Mouse (Mus musculus) liver, embryonic 13.5 days (tissue): ENCODE measurements around the gene Amdhd2. TPM values are rescaled to one million over a fixed set of nuclear protein-coding genes. Genes with fewer than 3 reads are reported as not detected.
A peak's percentile ranks its signal among the peaks of the same experiment; 100 is the strongest.

Source experiments
- ATAC-seq: fragments of 200-750 bp; cut with Nextera tagmentation; 2 replicates; pipeline ENCODE4 v1.8.0; 2017; ENCODE audit warnings: low read depth, mild to moderate bottlenecking, moderate number of reproducible peaks, moderate library complexity
- DNase-seq: peaks from one replicate; pipeline ENCODE4 v3.0.0; 2022
- H3K27ac ChIP-seq: fragments of 300-500 bp; sonication (generic); 2 replicates; pipeline ENCODE4 v1.5.1; 2015; ENCODE audit warnings: moderate library complexity, mild to moderate bottlenecking, inconsistent platforms
- H3K27me3 ChIP-seq: fragments of 300-500 bp; sonication (generic); 2 replicates; pipeline ENCODE4 v1.6.1; 2015; ENCODE audit warnings: mild to moderate bottlenecking, inconsistent platforms
- H3K36me3 ChIP-seq: fragments of 300-500 bp; sonication (generic); 2 replicates; pipeline ENCODE4 v1.6.1; 2015; ENCODE audit warnings: mild to moderate bottlenecking, inconsistent platforms
- H3K4me1 ChIP-seq: fragments of 300-500 bp; sonication (generic); replicated peaks from 2 replicates; pipeline ENCODE4 v1.6.1; 2015; ENCODE audit warnings: inconsistent platforms
- H3K4me2 ChIP-seq: fragments of 300-500 bp; sonication (generic); 2 replicates; pipeline ENCODE4 v1.6.1; 2015; ENCODE audit warnings: inconsistent platforms, mild to moderate bottlenecking, moderate library complexity
- H3K4me3 ChIP-seq: fragments of 300-500 bp; sonication (generic); replicated peaks from 2 replicates; pipeline ENCODE4 v1.5.1; 2015; ENCODE audit warnings: mild to moderate bottlenecking, inconsistent platforms
- H3K9ac ChIP-seq: fragments of 300-500 bp; sonication (generic); 2 replicates; pipeline ENCODE4 v1.6.1; 2015; ENCODE audit warnings: mild to moderate bottlenecking, inconsistent platforms
- H3K9me3 ChIP-seq: fragments of 300-500 bp; sonication (generic); replicated peaks from 2 replicates; pipeline ENCODE4 v1.6.1; 2016; ENCODE audit warnings: inconsistent platforms
- WGBS: fragments of 180-500 bp; shearing (Covaris S2); methylation state at CpG from one replicate; pipeline ENCODE4 v1.1.7; 2015; ENCODE audit not compliant: insufficient replicate concordance; 5-methylcytosine and 5-hydroxymethylcytosine counted together
- polyA plus RNA-seq: library from polyadenylated mRNA; unstranded; fragments of >200 nt; fragmentation: Nextera tagmentation; extraction: Ambion mirVana; gene quantifications from 2 replicates; pipeline ENCODE4 v1.2.1, GENCODE M21; 2015

Amdhd2 gene
- 18.6 and 20.8 TPM in 2 replicates for polyA plus RNA-seq

- ATAC-seq, result peak; percentile 84
- Histone ChIP-seq H3K9me3 (no peaks in the 10 kb centered on the region), H3K4me3 (peak within 1 kb of the TSS; percentile 73), H3K36me3 (peaks cover 32% of the 10 kb centered on the region), H3K4me1 (peaks cover 56% of the 10 kb centered on the region), H3K27ac (peak within 1 kb of the TSS; percentile 97), H3K9ac (peak within 1 kb of the TSS; percentile 84), H3K27me3 (no peaks in the 10 kb centered on the region), H3K4me2 (peak within 1 kb of the TSS; percentile 97)
- under 1% methylated on average over 47 of the region's 47 CpGs for WGBS
- peak; percentile 88 for DNase-seq
These were observed at the start of gene Amdhd2 for GRCm38 (mm10) chr17:24163176-24163962. TSS of gene Amdhd2 (minus strand) at chr17:24163766.

GRCm38 (mm10) chr17:24213186-24213585 lies 49.6 kb upstream of the Amdhd2 start:
- Histone ChIP-seq H3K36me3 (peaks cover 38% of the 10 kb centered on the region), H3K4me2 (no peak overlapping the region), H3K4me1 (peaks cover 70% of the 10 kb centered on the region), H3K4me3 (no peak overlapping the region), H3K27me3 (peaks cover 37% of the 10 kb centered on the region), H3K9me3 (no peaks in the 10 kb centered on the region), H3K27ac (no peak overlapping the region), H3K9ac (no peak overlapping the region; the same call in 1 of the 2 replicates)
- ATAC-seq (no peak), DNase-seq (no peak)
- WGBS, result 66% methylated on average over 6 of the region's 6 CpGs

GRCm38 (mm10) chr17:24212441-24213018 lies 49.0 kb upstream of the Amdhd2 start:
- no peaks in the 10 kb centered on the region for H3K9me3 ChIP-seq
- ATAC-seq (no peak), DNase-seq (no peak)

GRCm38 (mm10) chr17:24211631-24212440 lies 48.3 kb upstream of the Amdhd2 start:
- 7% methylated on average over 37 of the region's 37 CpGs for WGBS
- ATAC-seq (no peak), DNase-seq (peak; percentile 45)
- Histone ChIP-seq H3K4me3 (peak overlapping the region; percentile 64), H3K9ac (peak overlapping the region; percentile 93), H3K4me1 (peaks cover 72% of the 10 kb centered on the region), H3K4me2 (peak overlapping the region; percentile 93), H3K27ac (peak overlapping the region; percentile 63), H3K36me3 (peaks cover 24% of the 10 kb centered on the region), H3K27me3 (peaks cover 48% of the 10 kb centered on the region), H3K9me3 (no peaks in the 10 kb centered on the region)

More at GRCm38 (mm10) chr17:24212441-24213018, 49.0 kb upstream of the Amdhd2 start:
- peak overlapping the region; percentile 93 for H3K4me2 ChIP-seq
- H3K27ac ChIP-seq, result no peak overlapping the region
- peak overlapping the region; percentile 93; the same call in 1 of the 2 replicates for H3K9ac ChIP-seq
- 32% methylated on average over 5 of the region's 5 CpGs for WGBS
- H3K27me3 ChIP-seq, result peaks cover 44% of the 10 kb centered on the region
- peak overlapping the region; percentile 64 for H3K4me3 ChIP-seq
- peaks cover 70% of the 10 kb centered on the region for H3K4me1 ChIP-seq
- peaks cover 31% of the 10 kb centered on the region for H3K36me3 ChIP-seq

- H3K4me2 ChIP-seq, result peak overlapping the region; percentile 93
- peaks cover 84% of the 10 kb centered on the region for H3K4me1 ChIP-seq
- no peak for DNase-seq
- H3K4me3 ChIP-seq, result no peak overlapping the region
- H3K27me3 ChIP-seq, result peaks cover 48% of the 10 kb centered on the region
- H3K27ac ChIP-seq, result peak overlapping the region; percentile 99; the same call in 1 of the 2 replicates
- no peaks in the 10 kb centered on the region for H3K9me3 ChIP-seq
- WGBS, result 54% methylated on average over 3 of the region's 3 CpGs
- H3K36me3 ChIP-seq, result peaks cover 12% of the 10 kb centered on the region
- H3K9ac ChIP-seq, result peak overlapping the region; percentile 93
- ATAC-seq, result no peak
These were observed 47.0 kb upstream of the Amdhd2 start for GRCm38 (mm10) chr17:24210591-24210990.

GRCm38 (mm10) chr17:24209916-24210240 lies 46.3 kb upstream of the Amdhd2 start:
- H3K4me2 ChIP-seq, result peak overlapping the region; percentile 100
- 60% methylated on average over 3 of the region's 3 CpGs for WGBS
- H3K9me3 ChIP-seq, result no peaks in the 10 kb centered on the region
- peak overlapping the region; percentile 93 for H3K9ac ChIP-seq
- H3K27me3 ChIP-seq, result peaks cover 48% of the 10 kb centered on the region
- H3K4me3 ChIP-seq, result peak overlapping the region; percentile 80
- ATAC-seq (no peak), DNase-seq (no peak)
- peak overlapping the region; percentile 99 for H3K27ac ChIP-seq
- peaks cover 5% of the 10 kb centered on the region for H3K36me3 ChIP-seq
- H3K4me1 ChIP-seq, result peaks cover 89% of the 10 kb centered on the region

- peaks cover 92% of the 10 kb centered on the region for H3K4me1 ChIP-seq
- H3K9ac ChIP-seq, result peak within 1 kb of the TSS; percentile 93
- peak within 1 kb of the TSS; percentile 100 for H3K4me2 ChIP-seq
- DNase-seq (peak; percentile 91), ATAC-seq (peak; percentile 89)
- WGBS, result 2% methylated on average over 42 of the region's 43 CpGs
- no peaks in the 10 kb centered on the region for H3K9me3 ChIP-seq
- H3K4me3 ChIP-seq, result peak within 1 kb of the TSS; percentile 80
- H3K27ac ChIP-seq, result peak within 1 kb of the TSS; percentile 99
- no peaks in the 10 kb centered on the region for H3K36me3 ChIP-seq
- H3K27me3 ChIP-seq, result peaks cover 48% of the 10 kb centered on the region
These were observed 45.7 kb upstream of the Amdhd2 start, which contains the start of gene Ntn3 for GRCm38 (mm10) chr17:24209043-24209915. TSS of gene Ntn3 (minus strand) at chr17:24209531.

GRCm38 (mm10) chr17:24208641-24209042 lies 45.1 kb upstream of the Amdhd2 start:
- Histone ChIP-seq H3K9me3 (no peaks in the 10 kb centered on the region), H3K27ac (peak overlapping the region; percentile 99), H3K9ac (peak overlapping the region; percentile 93), H3K36me3 (no peaks in the 10 kb centered on the region), H3K4me1 (peaks cover 95% of the 10 kb centered on the region), H3K4me2 (peak overlapping the region; percentile 100), H3K27me3 (peaks cover 48% of the 10 kb centered on the region), H3K4me3 (peak overlapping the region; percentile 80)
- ATAC-seq, result peak; percentile 2; the same call in 1 of the 2 replicates
- DNase-seq, result no peak
- 5% methylated on average over 29 of the region's 29 CpGs for WGBS

- peak overlapping the region; percentile 93 for H3K9ac ChIP-seq
- no peak for DNase-seq
- no peaks in the 10 kb centered on the region for H3K9me3 ChIP-seq
- no peak for ATAC-seq
- peaks cover 45% of the 10 kb centered on the region for H3K27me3 ChIP-seq
- H3K4me3 ChIP-seq, result peak overlapping the region; percentile 80
- no peaks in the 10 kb centered on the region for H3K36me3 ChIP-seq
- peaks cover 98% of the 10 kb centered on the region for H3K4me1 ChIP-seq
- H3K4me2 ChIP-seq, result peak overlapping the region; percentile 100
- WGBS, result 71% methylated on average over 34 of the region's 34 CpGs
- H3K27ac ChIP-seq, result peak overlapping the region; percentile 99
These were observed 44.4 kb upstream of the Amdhd2 start for GRCm38 (mm10) chr17:24207768-24208640.
